Mouse (Mus musculus) thymus, adult 2 months (tissue): ENCODE measurements around the gene Saysd1. TPM values are rescaled to one million over a fixed set of nuclear protein-coding genes. Genes with fewer than 3 reads are reported as not detected.

Experiments
- DNase-seq: peaks from one replicate; pipeline ENCODE4 v3.0.0; 2021
- H3K27ac ChIP-seq: fragments of 200-500 bp; 2 replicates; pipeline ENCODE4 v1.5.1; 2012; ENCODE audit warnings: low read length, control low read depth; ENCODE audit not compliant: control insufficient read depth, insufficient read depth
- H3K27me3 ChIP-seq: fragments of 200-500 bp; 2 replicates; pipeline ENCODE4 v1.6.1; 2012; ENCODE audit warnings: mild to moderate bottlenecking, low read length, moderate library complexity, mixed read lengths; ENCODE audit not compliant: control insufficient read depth, insufficient read depth
- H3K36me3 ChIP-seq: fragments of 200-500 bp; 2 replicates; pipeline ENCODE4 v1.6.1; 2012; ENCODE audit warnings: mild to moderate bottlenecking, low read length, moderate library complexity; ENCODE audit not compliant: control insufficient read depth, insufficient read depth
- H3K4me1 ChIP-seq: fragments of 200-500 bp; replicated peaks from 2 replicates; pipeline ENCODE4 v1.6.1; 2012; ENCODE audit warnings: low read length; ENCODE audit not compliant: control insufficient read depth, insufficient read depth
- H3K4me3 ChIP-seq: fragments of 200-500 bp; 2 replicates; pipeline ENCODE4 v1.5.1; 2012; ENCODE audit warnings: mild to moderate bottlenecking, low read length, control low read depth, moderate library complexity; ENCODE audit not compliant: control insufficient read depth, insufficient read depth
- CTCF ChIP-seq: fragments of 200-500 bp; IDR thresholded peaks from 2 replicates; pipeline ENCODE4 v1.5.1; 2012; ENCODE audit warnings: mild to moderate bottlenecking, control low read depth, low read length, moderate library complexity, borderline replicate concordance; ENCODE audit not compliant: control insufficient read depth, poor library complexity, insufficient read depth; ENCODE audit errors: extremely low read depth
- POLR2A ChIP-seq: fragments of 200-500 bp; IDR thresholded peaks from 2 replicates; pipeline ENCODE4 v1.6.1; 2012; ENCODE audit warnings: mild to moderate bottlenecking, low read length, control low read depth, moderate library complexity; ENCODE audit not compliant: control insufficient read depth, poor library complexity, insufficient read depth; ENCODE audit errors: extremely low read depth
- WGBS: fragments of 180-500 bp; shearing (Covaris S2); methylation state at CpG from one replicate; pipeline ENCODE4 v1.1.7; 2018; 5-methylcytosine and 5-hydroxymethylcytosine counted together
- polyA plus RNA-seq: library from polyadenylated mRNA; depleted of rRNA; stranded (reverse); fragments of >200 nt; gene quantifications from 2 replicates; pipeline ENCODE4 v1.2.3, GENCODE M21; 2012

Gene Saysd1
- polyA plus RNA-seq, 1 experiment = 14.6 TPM

- Histone ChIP-seq H3K27ac (no peak overlapping the region), H3K4me3 (no peak overlapping the region), H3K27me3 (no peaks in the 10 kb centered on the region), H3K4me1 (peaks cover 21% of the 10 kb centered on the region), H3K36me3 (no peaks in the 10 kb centered on the region)
- 79% methylated on average over 9 of the region's 9 CpGs for WGBS
- DNase-seq = no peak
- no peak for TF ChIP-seq POLR2A
- TF ChIP-seq CTCF = no peak
Measured at GRCm38 (mm10) chr14:20116149-20116605, 22.2 kb downstream of the Saysd1 start.

GRCm38 (mm10) chr14:20114951-20115350 is 23.4 kb downstream of the Saysd1 start:
- Histone ChIP-seq H3K36me3 (no peaks in the 10 kb centered on the region), H3K27me3 (no peaks in the 10 kb centered on the region), H3K4me3 (no peak overlapping the region), H3K27ac (no peak overlapping the region), H3K4me1 (peaks cover 14% of the 10 kb centered on the region)
- TF ChIP-seq POLR2A (no peak), CTCF (no peak)
- DNase-seq = peak; percentile 37
- WGBS = 14% methylated on average over 6 of the region's 6 CpGs

- Histone ChIP-seq H3K27me3 (no peaks in the 10 kb centered on the region), H3K36me3 (no peaks in the 10 kb centered on the region), H3K4me3 (no peak overlapping the region), H3K4me1 (peaks cover 14% of the 10 kb centered on the region), H3K27ac (no peak overlapping the region)
- TF ChIP-seq POLR2A (no peak), CTCF (peak; percentile 85; the same call in 1 of the 2 replicates)
- peak; percentile 84 for DNase-seq
- WGBS = 12% methylated on average over 6 of the region's 6 CpGs
Measured at GRCm38 (mm10) chr14:20113964-20114363, 24.4 kb downstream of the Saysd1 start.

GRCm38 (mm10) chr14:20113189-20113961 is 25.0 kb downstream of the Saysd1 start:
- 63% methylated on average over 7 of the region's 7 CpGs for WGBS
- Histone ChIP-seq H3K4me3 (no peak overlapping the region), H3K27me3 (no peaks in the 10 kb centered on the region)

GRCm38 (mm10) chr14:20112218-20112617 is 26.1 kb downstream of the Saysd1 start:
- WGBS = 81% methylated on average over 3 of the region's 3 CpGs
- Histone ChIP-seq H3K27me3 (no peaks in the 10 kb centered on the region), H3K36me3 (no peaks in the 10 kb centered on the region), H3K4me3 (no peak overlapping the region), H3K4me1 (peaks cover 12% of the 10 kb centered on the region), H3K27ac (no peak overlapping the region)
- TF ChIP-seq POLR2A (no peak), CTCF (no peak)
- no peak for DNase-seq

More at GRCm38 (mm10) chr14:20113189-20113961, 25.0 kb downstream of the Saysd1 start:
- no peak for TF ChIP-seq POLR2A
- no peak for TF ChIP-seq CTCF
- Histone ChIP-seq H3K27ac (no peak overlapping the region), H3K4me1 (peaks cover 14% of the 10 kb centered on the region), H3K36me3 (no peaks in the 10 kb centered on the region)
- no peak for DNase-seq

- WGBS = 100% methylated on average over 1 of the region's 1 CpGs
- Histone ChIP-seq H3K36me3 (no peaks in the 10 kb centered on the region), H3K4me3 (no peak overlapping the region), H3K27me3 (no peaks in the 10 kb centered on the region), H3K4me1 (peaks cover 9% of the 10 kb centered on the region; the same call in 1 of the 2 replicates), H3K27ac (no peak overlapping the region)
- no peak for TF ChIP-seq POLR2A
- TF ChIP-seq CTCF = no peak
- no peak for DNase-seq
Measured at GRCm38 (mm10) chr14:20110945-20111344, 27.4 kb downstream of the Saysd1 start.

- H3K4me1 ChIP-seq = no peaks in the 10 kb centered on the region
- DNase-seq = no peak
- H3K27ac ChIP-seq = no peak overlapping the region
- no peak overlapping the region for H3K4me3 ChIP-seq
- no peaks in the 10 kb centered on the region for H3K27me3 ChIP-seq
- TF ChIP-seq CTCF = no peak
- TF ChIP-seq POLR2A = no peak
- no peaks in the 10 kb centered on the region for H3K36me3 ChIP-seq
- WGBS = 70% methylated on average over 6 of the region's 6 CpGs
Measured at GRCm38 (mm10) chr14:20106271-20106670, 32.1 kb downstream of the Saysd1 start.
